Mouse (Mus musculus) Muller cell, postnatal 12 days (primary cell): ENCODE data around the gene Pfdn2.
"Not testable (repeated sequence)": the region's sequence is repeated elsewhere in the genome, so short reads cannot be mapped to it uniquely, and the experiment has no call there.

ENCODE experiments used
- DNase-seq: peaks from one replicate; pipeline ENCODE4 v3.0.0-alpha.2; 2015; ENCODE audit errors: inconsistent ontology term

Pfdn2 gene

GRCm38 (mm10) chr1:171345225-171346094 lies at the start of gene Pfdn2, which contains the start of gene Nit1:
Pfdn2 (plus strand) TSS chr1:171345670.
Nit1 (minus strand) TSS chr1:171345646.
- DNase-seq = peak; percentile 93

GRCm38 (mm10) chr1:171298226-171298625 lies 47.2 kb upstream of the Pfdn2 start:
- no peak for DNase-seq

GRCm38 (mm10) chr1:171306157-171306556 lies 39.3 kb upstream of the Pfdn2 start:
- not testable (repeated sequence) for DNase-seq

GRCm38 (mm10) chr1:171309321-171309720 lies 36.1 kb upstream of the Pfdn2 start:
- DNase-seq = no peak

GRCm38 (mm10) chr1:171319748-171320147 lies 25.7 kb upstream of the Pfdn2 start:
- no peak for DNase-seq

GRCm38 (mm10) chr1:171320151-171320550 lies 25.3 kb upstream of the Pfdn2 start:
- no peak for DNase-seq

- DNase-seq = peak; percentile 13
Measured at GRCm38 (mm10) chr1:171321415-171321814, 24.1 kb upstream of the Pfdn2 start.

- DNase-seq = no peak
Measured at GRCm38 (mm10) chr1:171322012-171322411, 23.5 kb upstream of the Pfdn2 start.

GRCm38 (mm10) chr1:171325571-171325970 lies 19.9 kb upstream of the Pfdn2 start:
- DNase-seq = no peak

- DNase-seq = not testable (repeated sequence)
Measured at GRCm38 (mm10) chr1:171326588-171326987, 18.9 kb upstream of the Pfdn2 start.

- peak; percentile 22 for DNase-seq
Measured at GRCm38 (mm10) chr1:171328244-171328643, 17.2 kb upstream of the Pfdn2 start.

- DNase-seq = peak; percentile 96
Measured at GRCm38 (mm10) chr1:171328839-171329432, 16.5 kb upstream of the Pfdn2 start, which contains the start of gene Dedd. Dedd (plus strand) TSS chr1:171329145.

GRCm38 (mm10) chr1:171329433-171330215 lies 15.8 kb upstream of the Pfdn2 start:
- DNase-seq = no peak

- DNase-seq = peak; percentile 65
Measured at GRCm38 (mm10) chr1:171330216-171330560, 15.3 kb upstream of the Pfdn2 start.

GRCm38 (mm10) chr1:171342262-171343207 lies 2.9 kb upstream of the Pfdn2 start:
- no peak for DNase-seq

- DNase-seq = no peak
Measured at GRCm38 (mm10) chr1:171343922-171344677, 1.4 kb upstream of the Pfdn2 start.

- DNase-seq = no peak
Measured at GRCm38 (mm10) chr1:171344715-171345114, 755 bp upstream of the Pfdn2 start.

GRCm38 (mm10) chr1:171346095-171346450 lies 603 bp downstream of the Pfdn2 start:
- DNase-seq = peak; percentile 39

GRCm38 (mm10) chr1:171348665-171349064 lies 3.2 kb downstream of the Pfdn2 start:
- no peak for DNase-seq

GRCm38 (mm10) chr1:171349210-171349609 lies 3.7 kb downstream of the Pfdn2 start:
- DNase-seq = no peak
